Mouse (Mus musculus): Measurements from ENCODE around the gene Scd4. TPM values are rescaled to one million over a fixed set of nuclear protein-coding genes. Genes with fewer than 3 reads are reported as not detected.

The Scd4 gene
- polyA plus RNA-seq, 1 experiment from 2014 or later: 0.12 TPM

DNA sequence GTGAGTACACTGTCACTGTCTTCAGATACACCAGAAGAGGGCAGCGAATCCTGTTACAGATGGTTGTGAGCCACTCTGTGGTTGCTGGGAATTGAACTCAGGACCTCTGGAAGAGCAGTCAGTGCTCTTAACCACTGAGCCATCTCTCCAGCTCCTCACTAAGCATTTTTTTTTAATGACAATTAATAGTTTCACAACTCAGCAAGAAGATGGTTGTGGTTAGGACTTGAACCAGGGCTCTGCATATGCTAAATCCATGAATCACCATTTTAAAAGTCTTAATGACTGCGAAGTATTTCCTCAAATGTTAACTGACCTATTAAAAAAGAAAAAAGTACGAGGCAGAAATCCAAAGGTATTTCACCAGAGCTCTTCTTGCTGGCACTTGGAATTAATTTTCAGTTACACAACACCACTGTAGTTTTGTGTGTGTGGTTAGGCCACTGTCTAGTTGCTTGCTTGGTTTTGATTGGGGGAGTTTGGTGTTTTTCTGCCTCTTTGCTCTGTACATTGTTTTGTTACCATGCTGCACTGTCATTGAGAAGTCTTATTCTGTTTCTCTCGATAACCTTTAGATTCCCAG is 54.3 kb downstream of the Scd4 start:
- no peak for ATAC-seq (ENCODE audit: low FRiP score, low TSS enrichment)

DNA sequence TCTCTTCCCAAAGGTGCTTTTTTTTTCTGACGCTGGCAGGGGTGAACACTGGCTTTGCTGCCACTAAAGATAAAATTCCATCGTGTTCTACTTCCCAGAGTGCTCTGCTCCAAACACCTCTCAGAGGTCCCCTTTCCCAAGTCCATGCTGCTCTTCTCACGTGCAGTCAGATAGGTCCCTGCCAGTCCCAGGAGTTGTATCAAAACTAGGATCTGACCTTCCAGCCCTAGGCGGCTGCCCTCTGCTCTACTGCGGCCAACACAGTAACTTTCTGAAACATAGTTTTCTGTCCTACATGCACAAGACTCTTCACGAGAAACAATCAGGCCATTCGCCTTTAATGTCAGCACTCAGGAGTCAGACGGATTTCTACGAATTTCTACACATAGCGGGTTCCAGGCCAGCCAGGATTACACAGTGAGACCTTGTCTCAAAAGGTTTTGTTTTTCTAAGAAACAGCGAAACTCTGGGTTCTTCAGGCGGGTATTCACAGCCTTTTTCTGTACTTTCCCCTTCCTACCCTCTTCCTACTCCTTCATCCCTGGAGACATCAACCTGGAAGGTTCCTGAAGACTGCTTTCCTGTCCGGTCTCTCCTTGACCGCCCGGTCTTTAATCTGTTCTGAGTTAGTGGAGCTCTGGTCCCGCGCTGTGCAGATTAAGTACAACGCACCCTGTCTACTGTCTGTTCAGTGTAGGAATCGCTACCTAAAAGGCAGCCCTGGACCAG is 55.0 kb downstream of the Scd4 start:
- ATAC-seq (ENCODE audit: low FRiP score, low TSS enrichment): peak; percentile 3; the same call in 1 of the 2 replicates
- H3K4me1 ChIP-seq (ENCODE audit: insufficient read depth, low read length): peaks cover 10% of the 10 kb centered on the region

More for the DNA sequence above, 54.3 kb downstream of the Scd4 start:
- Histone ChIP-seq H3K9me3 (ENCODE audit: low read length) (no peaks in the 10 kb centered on the region), H3K36me3 (ENCODE audit: insufficient read depth, low read length) (no peaks in the 10 kb centered on the region), H3K9ac (replicated peaks; ENCODE audit: low read length) (no peak overlapping the region), H3K4me3 (ENCODE audit: low read length) (no peak overlapping the region), H3K27ac (ENCODE audit: low read length) (no peak overlapping the region), H3K4me2 (replicated peaks; ENCODE audit: low read depth, low read length) (no peak overlapping the region), H3K4me1 (ENCODE audit: insufficient read depth, low read length) (peaks cover 10% of the 10 kb centered on the region), H3K27me3 (ENCODE audit: insufficient read depth, low read length) (no peaks in the 10 kb centered on the region)
- WGBS: 85% methylated on average over 4 of the region's 4 CpGs

DNA sequence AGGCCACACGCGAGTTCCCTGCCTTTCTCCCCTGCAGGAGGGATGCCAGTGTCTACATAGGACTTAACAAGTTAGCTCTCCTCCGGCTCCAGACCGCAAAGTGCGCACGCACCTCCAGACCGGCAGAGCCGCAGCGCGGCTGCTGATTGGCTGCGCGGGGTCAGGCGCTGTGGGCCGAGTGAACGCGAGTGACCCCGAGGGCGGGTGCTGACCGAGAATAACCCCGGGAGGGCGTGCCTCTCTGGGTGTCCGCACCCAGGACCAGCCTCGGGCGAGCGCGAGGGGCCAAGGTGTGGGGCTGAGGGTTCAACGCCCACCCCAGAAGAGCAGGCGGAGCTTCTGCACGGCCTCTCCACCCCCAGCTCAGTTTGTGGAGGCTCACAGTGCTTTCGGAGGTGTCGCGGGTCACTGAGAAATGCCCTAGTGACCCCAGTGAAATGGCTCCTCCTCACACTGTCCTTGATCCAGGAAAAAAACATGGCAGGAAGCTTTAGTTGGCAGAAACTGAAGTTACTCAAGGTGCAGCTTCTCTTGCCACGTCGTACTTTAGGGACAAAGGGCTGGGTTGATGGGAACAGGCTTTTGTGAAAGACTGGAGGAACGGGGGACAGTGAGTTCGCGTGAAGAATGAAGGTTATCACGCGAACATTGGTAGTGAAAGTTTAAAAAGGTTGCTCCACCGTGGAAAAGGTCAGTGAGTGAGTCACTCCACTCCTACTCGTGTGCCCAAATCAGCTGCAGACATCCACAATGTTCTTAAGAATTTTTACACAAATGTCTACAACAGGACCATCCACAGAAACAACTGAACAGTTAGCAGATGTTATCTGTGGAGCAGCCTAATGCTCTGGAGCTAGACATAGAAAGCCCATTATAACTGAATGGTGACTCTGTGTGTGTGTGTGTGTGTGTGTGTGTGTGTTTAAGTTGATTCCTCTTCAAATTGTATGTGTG is 55.9 kb downstream of the Scd4 start:
- H3K27ac ChIP-seq (ENCODE audit: low read length): peak overlapping the region; percentile 81
- H3K9me3 ChIP-seq (ENCODE audit: low read length): no peaks in the 10 kb centered on the region
- H3K4me3 ChIP-seq (ENCODE audit: low read length): peak overlapping the region; percentile 63
- H3K36me3 ChIP-seq (ENCODE audit: insufficient read depth, low read length): no peaks in the 10 kb centered on the region
- H3K9ac ChIP-seq (replicated peaks; ENCODE audit: low read length): peak overlapping the region; percentile 72
- peak; percentile 97 for ATAC-seq (ENCODE audit: low FRiP score, low TSS enrichment)
- WGBS: 3% methylated on average over 41 of the region's 41 CpGs
- peaks cover 10% of the 10 kb centered on the region for H3K4me1 ChIP-seq (ENCODE audit: insufficient read depth, low read length)
- H3K27me3 ChIP-seq (ENCODE audit: insufficient read depth, low read length): no peaks in the 10 kb centered on the region
- H3K4me2 ChIP-seq (replicated peaks; ENCODE audit: low read depth, low read length): peak overlapping the region; percentile 79

More for the DNA sequence above, 55.0 kb downstream of the Scd4 start:
- Histone ChIP-seq H3K9me3 (ENCODE audit: low read length) (no peaks in the 10 kb centered on the region), H3K4me2 (replicated peaks; ENCODE audit: low read depth, low read length) (peak overlapping the region; percentile 79), H3K36me3 (ENCODE audit: insufficient read depth, low read length) (no peaks in the 10 kb centered on the region), H3K27ac (ENCODE audit: low read length) (peak overlapping the region; percentile 81), H3K4me3 (ENCODE audit: low read length) (peak overlapping the region; percentile 63), H3K9ac (replicated peaks; ENCODE audit: low read length) (peak overlapping the region; percentile 72), H3K27me3 (ENCODE audit: insufficient read depth, low read length) (no peaks in the 10 kb centered on the region)
- 29% methylated on average over 19 of the region's 19 CpGs for WGBS

DNA sequence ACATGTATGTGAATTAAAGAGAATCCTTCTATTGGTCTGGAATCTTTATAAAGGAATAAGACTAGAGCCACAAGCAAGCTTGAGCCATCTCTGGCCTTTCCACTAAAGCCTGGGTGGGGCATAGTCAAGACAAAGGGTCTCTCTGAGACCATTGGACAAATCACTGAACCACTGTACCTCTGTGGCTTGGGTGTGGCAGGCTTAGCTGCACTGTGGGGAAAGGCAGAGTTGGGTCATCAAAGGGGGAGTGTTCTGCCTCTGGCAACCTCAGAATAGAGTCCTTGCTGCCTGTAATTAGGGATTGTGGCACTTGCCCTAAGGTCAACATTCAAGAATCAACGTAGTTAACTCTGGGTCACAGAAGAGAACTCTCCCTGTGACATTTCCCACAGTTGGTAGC is 56.6 kb downstream of the Scd4 start:
- Histone ChIP-seq H3K4me2 (replicated peaks; ENCODE audit: low read depth, low read length) (no peak overlapping the region), H3K27ac (ENCODE audit: low read length) (no peak overlapping the region), H3K9me3 (ENCODE audit: low read length) (no peaks in the 10 kb centered on the region), H3K9ac (replicated peaks; ENCODE audit: low read length) (no peak overlapping the region), H3K36me3 (ENCODE audit: insufficient read depth, low read length) (no peaks in the 10 kb centered on the region), H3K27me3 (ENCODE audit: insufficient read depth, low read length) (no peaks in the 10 kb centered on the region), H3K4me3 (ENCODE audit: low read length) (no peak overlapping the region), H3K4me1 (ENCODE audit: insufficient read depth, low read length) (peaks cover 10% of the 10 kb centered on the region)
- no peak for ATAC-seq (ENCODE audit: low FRiP score, low TSS enrichment)
- 14% methylated on average over 1 of the region's 1 CpGs for WGBS

DNA sequence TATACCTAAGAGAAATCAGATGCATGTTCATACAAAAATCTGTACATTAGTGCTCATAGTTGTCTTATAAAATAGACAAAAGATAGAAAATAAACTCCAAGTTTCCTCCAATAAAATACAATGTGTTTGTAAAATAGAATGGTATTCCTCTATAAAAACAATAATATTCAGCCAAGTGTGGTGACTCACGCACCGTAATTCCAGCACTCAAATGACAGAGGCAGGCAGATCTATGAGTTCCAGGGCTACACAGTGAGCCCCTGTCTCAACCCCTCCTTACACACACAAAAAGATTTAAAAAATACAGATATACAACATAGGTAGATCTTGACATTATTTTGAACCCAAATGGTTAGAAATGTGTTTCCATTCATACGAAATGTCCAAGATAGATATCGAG is 59.0 kb downstream of the Scd4 start:
- Histone ChIP-seq H3K9ac (replicated peaks; ENCODE audit: low read length) (no peak overlapping the region), H3K9me3 (ENCODE audit: low read length) (no peaks in the 10 kb centered on the region), H3K27me3 (ENCODE audit: insufficient read depth, low read length) (no peaks in the 10 kb centered on the region), H3K4me1 (ENCODE audit: insufficient read depth, low read length) (peaks cover 10% of the 10 kb centered on the region), H3K4me3 (ENCODE audit: low read length) (no peak overlapping the region), H3K4me2 (replicated peaks; ENCODE audit: low read depth, low read length) (no peak overlapping the region), H3K27ac (ENCODE audit: low read length) (no peak overlapping the region), H3K36me3 (ENCODE audit: insufficient read depth, low read length) (no peaks in the 10 kb centered on the region)
- WGBS: 79% methylated on average over 4 of the region's 4 CpGs
- no peak for ATAC-seq (ENCODE audit: low FRiP score, low TSS enrichment)

DNA sequence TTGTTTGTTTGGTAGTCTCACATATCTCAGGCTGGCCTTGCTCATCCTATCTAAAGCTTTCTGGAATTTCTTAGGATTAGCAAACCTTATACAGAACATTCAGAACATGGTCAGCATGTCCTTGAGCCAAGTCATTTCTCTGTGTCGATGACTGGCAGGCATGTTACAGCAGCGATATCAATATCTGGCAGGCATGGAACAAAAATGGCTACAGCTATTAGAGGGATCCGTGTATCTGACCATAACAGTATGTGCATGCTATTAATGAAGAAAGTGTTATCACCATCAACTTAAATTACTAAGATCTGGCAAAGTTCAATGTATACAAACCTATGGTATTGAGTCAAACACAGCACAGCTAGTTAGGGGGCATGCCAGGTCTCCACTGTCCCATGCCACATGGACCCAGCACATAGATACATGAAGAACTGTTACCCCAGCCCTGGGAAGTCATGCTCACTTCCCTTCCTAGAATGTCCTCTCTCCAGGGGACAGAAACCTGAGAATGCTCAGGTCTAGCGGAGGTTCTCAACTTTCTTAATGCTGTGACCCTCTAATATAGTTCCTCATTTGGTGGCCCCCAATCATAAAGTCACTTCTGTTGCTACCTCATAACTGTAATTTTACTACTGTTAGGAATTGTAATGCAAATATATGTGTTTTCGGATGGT is 59.6 kb downstream of the Scd4 start:
- no peak for ATAC-seq (ENCODE audit: low FRiP score, low TSS enrichment)

DNA sequence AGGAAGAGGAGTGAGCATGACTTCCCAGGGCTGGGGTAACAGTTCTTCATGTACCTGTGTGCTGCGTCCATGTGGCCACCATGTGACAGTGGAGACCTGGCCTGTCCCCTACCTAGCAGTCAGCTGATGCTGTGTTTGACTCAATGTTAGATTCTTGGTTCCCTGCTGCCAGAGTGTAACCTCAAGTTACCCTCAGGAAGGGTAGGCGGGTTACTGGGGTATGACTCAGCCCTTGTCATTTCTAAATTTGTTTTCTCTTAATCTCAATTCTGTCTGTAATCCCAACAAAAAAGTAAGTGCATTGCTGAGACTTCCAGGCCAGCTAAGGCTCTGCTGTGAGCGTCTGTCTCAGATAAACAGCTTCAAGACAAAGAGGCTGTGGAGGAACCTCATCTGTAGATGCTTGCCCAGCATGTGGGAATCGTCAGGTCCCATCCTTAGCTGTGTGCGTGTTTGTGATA is 61.1 kb downstream of the Scd4 start:
- no peaks in the 10 kb centered on the region; the same call in 1 of the 2 replicates for H3K9me3 ChIP-seq (ENCODE audit: low read length)
- WGBS: 78% methylated on average over 5 of the region's 5 CpGs
- H3K36me3 ChIP-seq (ENCODE audit: insufficient read depth, low read length): no peaks in the 10 kb centered on the region
- no peak overlapping the region for H3K4me2 ChIP-seq (replicated peaks; ENCODE audit: low read depth, low read length)
- no peaks in the 10 kb centered on the region for H3K27me3 ChIP-seq (ENCODE audit: insufficient read depth, low read length)
- peaks cover under 1% of the 10 kb centered on the region; the same call in 1 of the 2 replicates for H3K4me1 ChIP-seq (ENCODE audit: insufficient read depth, low read length)
- no peak overlapping the region for H3K4me3 ChIP-seq (ENCODE audit: low read length)
- H3K27ac ChIP-seq (ENCODE audit: low read length): no peak overlapping the region
- no peak for ATAC-seq (ENCODE audit: low FRiP score, low TSS enrichment)
- H3K9ac ChIP-seq (replicated peaks; ENCODE audit: low read length): no peak overlapping the region

More for the DNA sequence above, 59.6 kb downstream of the Scd4 start:
- H3K4me1 ChIP-seq (ENCODE audit: insufficient read depth, low read length): peaks cover 10% of the 10 kb centered on the region
- no peak overlapping the region for H3K9ac ChIP-seq (replicated peaks; ENCODE audit: low read length)
- no peak overlapping the region for H3K4me2 ChIP-seq (replicated peaks; ENCODE audit: low read depth, low read length)
- H3K27me3 ChIP-seq (ENCODE audit: insufficient read depth, low read length): no peaks in the 10 kb centered on the region
- no peak overlapping the region for H3K4me3 ChIP-seq (ENCODE audit: low read length)
- H3K36me3 ChIP-seq (ENCODE audit: insufficient read depth, low read length): no peaks in the 10 kb centered on the region
- H3K27ac ChIP-seq (ENCODE audit: low read length): no peak overlapping the region
- H3K9me3 ChIP-seq (ENCODE audit: low read length): no peaks in the 10 kb centered on the region
- 87% methylated on average over 5 of the region's 5 CpGs for WGBS

DNA sequence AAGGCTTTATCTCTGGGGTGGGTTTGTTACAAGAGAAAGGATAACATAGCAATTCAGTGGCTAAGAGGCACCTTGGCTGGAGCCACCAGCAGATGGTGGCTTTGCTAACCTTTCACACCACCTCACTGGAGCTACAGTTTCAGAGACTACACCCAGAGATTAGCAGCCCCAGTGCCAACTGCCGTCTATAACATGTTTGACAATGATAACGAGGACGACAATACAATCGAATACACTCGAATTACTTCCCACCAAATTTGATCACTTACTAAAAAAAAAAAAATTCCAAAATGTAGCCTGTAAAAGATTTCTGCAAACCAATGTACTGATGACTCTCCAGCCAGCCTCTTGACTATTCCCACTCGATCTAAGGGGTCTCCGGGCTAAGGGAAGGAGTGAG is 62.1 kb downstream of the Scd4 start:
- Histone ChIP-seq H3K9me3 (ENCODE audit: low read length) (no peaks in the 10 kb centered on the region; the same call in 1 of the 2 replicates), H3K36me3 (ENCODE audit: insufficient read depth, low read length) (no peaks in the 10 kb centered on the region), H3K9ac (replicated peaks; ENCODE audit: low read length) (no peak overlapping the region), H3K4me2 (replicated peaks; ENCODE audit: low read depth, low read length) (no peak overlapping the region), H3K27ac (ENCODE audit: low read length) (no peak overlapping the region), H3K4me1 (ENCODE audit: insufficient read depth, low read length) (no peaks in the 10 kb centered on the region), H3K27me3 (ENCODE audit: insufficient read depth, low read length) (no peaks in the 10 kb centered on the region), H3K4me3 (ENCODE audit: low read length) (no peak overlapping the region)
- WGBS: 85% methylated on average over 7 of the region's 7 CpGs
- no peak for ATAC-seq (ENCODE audit: low FRiP score, low TSS enrichment)

Data from kidney, embryonic 16.5 days (tissue).